Mouse (Mus musculus): Measurements from ENCODE around the gene Flcn. TPM values are rescaled to one million over a fixed set of nuclear protein-coding genes. Genes with fewer than 3 reads are reported as not detected.

The Flcn gene
- polyA plus RNA-seq, 1 experiment from 2014 or later, result 26.9 TPM

GRCm38 (mm10) chr11:59817916-59818315, 8.1 kb upstream of the Flcn start:
- Histone ChIP-seq H3K4me1 (no peaks in the 10 kb centered on the region), H3K4me3 (no peak overlapping the region), H3K36me3 (peaks cover 75% of the 10 kb centered on the region), H3K27ac (replicated peaks) (no peak overlapping the region), H3K9ac (no peak overlapping the region), H3K9me3 (no peaks in the 10 kb centered on the region), H3K4me2 (no peak overlapping the region), H3K27me3 (replicated peaks) (no peaks in the 10 kb centered on the region)
- WGBS, result 97% methylated on average over 3 of the region's 3 CpGs
- no peak for ATAC-seq (ENCODE audit: extremely low read depth, insufficient number of reproducible peaks, low FRiP score, low TSS enrichment)

- no peak overlapping the region for H3K9ac ChIP-seq
- no peak for ATAC-seq (ENCODE audit: extremely low read depth, insufficient number of reproducible peaks, low FRiP score, low TSS enrichment)
- no peaks in the 10 kb centered on the region for H3K9me3 ChIP-seq
- no peak overlapping the region for H3K4me2 ChIP-seq
- no peak overlapping the region for H3K27ac ChIP-seq (replicated peaks)
- no peaks in the 10 kb centered on the region for H3K27me3 ChIP-seq (replicated peaks)
- H3K36me3 ChIP-seq, result peaks cover 54% of the 10 kb centered on the region
- peaks cover 11% of the 10 kb centered on the region for H3K4me1 ChIP-seq
- H3K4me3 ChIP-seq, result no peak overlapping the region
- WGBS, result 83% methylated on average over 6 of the region's 6 CpGs
These were observed 5.8 kb upstream of the Flcn start for GRCm38 (mm10) chr11:59815482-59816065.

GRCm38 (mm10) chr11:59814936-59815335, 5.1 kb upstream of the Flcn start:
- Histone ChIP-seq H3K4me3 (no peak overlapping the region), H3K27me3 (replicated peaks) (no peaks in the 10 kb centered on the region), H3K36me3 (peaks cover 47% of the 10 kb centered on the region), H3K9me3 (no peaks in the 10 kb centered on the region), H3K4me1 (peaks cover 12% of the 10 kb centered on the region), H3K4me2 (no peak overlapping the region), H3K9ac (no peak overlapping the region), H3K27ac (replicated peaks) (no peak overlapping the region)
- no peak for ATAC-seq (ENCODE audit: extremely low read depth, insufficient number of reproducible peaks, low FRiP score, low TSS enrichment)
- 86% methylated on average over 6 of the region's 6 CpGs for WGBS

DNA sequence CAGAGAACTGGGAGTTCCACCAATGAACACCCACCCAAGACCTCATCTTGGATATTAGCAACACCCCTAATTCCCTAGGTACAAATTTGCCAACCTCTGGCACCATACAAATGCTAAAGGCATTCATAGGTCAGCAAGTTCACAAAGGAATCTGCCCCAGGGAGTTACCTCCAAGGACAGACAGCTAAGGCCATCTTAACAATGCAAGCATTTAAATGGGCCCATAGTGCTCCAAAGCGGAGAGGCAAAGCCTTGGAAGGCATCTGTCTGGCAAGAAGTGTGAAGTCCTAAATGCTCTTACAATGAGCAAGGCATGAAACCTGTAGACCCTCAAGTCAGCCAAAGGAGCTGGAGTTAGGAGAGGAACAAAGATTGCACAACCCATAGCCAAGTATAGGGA, 4.5 kb upstream of the Flcn start:
- Histone ChIP-seq H3K4me3 (no peak overlapping the region), H3K27ac (replicated peaks) (no peak overlapping the region), H3K4me2 (no peak overlapping the region), H3K4me1 (peaks cover 12% of the 10 kb centered on the region), H3K36me3 (peaks cover 41% of the 10 kb centered on the region), H3K9me3 (no peaks in the 10 kb centered on the region), H3K27me3 (replicated peaks) (no peaks in the 10 kb centered on the region), H3K9ac (no peak overlapping the region)
- ATAC-seq (ENCODE audit: extremely low read depth, insufficient number of reproducible peaks, low FRiP score, low TSS enrichment), result no peak
- WGBS, result 85% methylated on average over 1 of the region's 1 CpGs

DNA sequence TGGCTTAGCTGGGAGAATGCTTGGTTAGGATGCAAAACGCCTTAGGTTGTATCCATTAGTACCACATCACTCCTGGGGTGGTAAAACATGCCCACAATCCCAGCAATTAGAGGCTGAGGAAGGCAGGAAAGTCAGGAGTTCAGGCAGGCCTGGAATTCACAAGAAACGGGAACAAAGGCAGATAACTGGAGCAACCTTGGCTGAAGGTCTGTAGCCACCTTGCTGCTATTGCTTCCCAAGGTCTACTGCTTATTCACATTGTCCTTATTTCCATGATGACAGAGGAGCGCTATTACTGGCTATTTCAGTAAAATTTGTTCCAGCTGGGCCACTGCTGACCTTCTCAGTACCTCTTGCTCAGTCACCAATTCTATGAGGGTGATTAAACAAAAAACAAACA, 3.5 kb upstream of the Flcn start:
- Histone ChIP-seq H3K36me3 (peaks cover 31% of the 10 kb centered on the region), H3K27ac (replicated peaks) (no peak overlapping the region), H3K9me3 (no peaks in the 10 kb centered on the region), H3K9ac (no peak overlapping the region), H3K4me1 (peaks cover 20% of the 10 kb centered on the region), H3K4me2 (no peak overlapping the region), H3K4me3 (no peak overlapping the region), H3K27me3 (replicated peaks) (no peaks in the 10 kb centered on the region)
- no peak for ATAC-seq (ENCODE audit: extremely low read depth, insufficient number of reproducible peaks, low FRiP score, low TSS enrichment)
- 59% methylated on average over 3 of the region's 3 CpGs for WGBS

- H3K4me3 ChIP-seq, result peak overlapping the region; percentile 61; the same call in 1 of the 2 replicates
- peaks cover 27% of the 10 kb centered on the region for H3K36me3 ChIP-seq
- no peaks in the 10 kb centered on the region for H3K9me3 ChIP-seq
- no peaks in the 10 kb centered on the region for H3K27me3 ChIP-seq (replicated peaks)
- H3K4me1 ChIP-seq, result peaks cover 28% of the 10 kb centered on the region
- no peak for ATAC-seq (ENCODE audit: extremely low read depth, insufficient number of reproducible peaks, low FRiP score, low TSS enrichment)
- peak overlapping the region; percentile 21 for H3K9ac ChIP-seq
- peak overlapping the region; percentile 79 for H3K4me2 ChIP-seq
- H3K27ac ChIP-seq (replicated peaks), result 0 out of 2 replicates have a peak overlapping the region, but pooled peaks have one; percentile 96
- 54% methylated on average over 4 of the region's 4 CpGs for WGBS
These were observed 1.4 kb upstream of the Flcn start for GRCm38 (mm10) chr11:59811211-59811610.

- Histone ChIP-seq H3K9me3 (no peaks in the 10 kb centered on the region), H3K4me2 (peak overlapping the region; percentile 79), H3K36me3 (peaks cover 27% of the 10 kb centered on the region), H3K9ac (peak overlapping the region; percentile 93), H3K4me1 (peaks cover 28% of the 10 kb centered on the region), H3K4me3 (peak overlapping the region; percentile 61), H3K27ac (replicated peaks) (peak overlapping the region; percentile 96), H3K27me3 (replicated peaks) (no peaks in the 10 kb centered on the region)
- WGBS, result 56% methylated on average over 14 of the region's 14 CpGs
- no peak for ATAC-seq (ENCODE audit: extremely low read depth, insufficient number of reproducible peaks, low FRiP score, low TSS enrichment)
These were observed 803 bp upstream of the Flcn start for GRCm38 (mm10) chr11:59810480-59811158.

DNA sequence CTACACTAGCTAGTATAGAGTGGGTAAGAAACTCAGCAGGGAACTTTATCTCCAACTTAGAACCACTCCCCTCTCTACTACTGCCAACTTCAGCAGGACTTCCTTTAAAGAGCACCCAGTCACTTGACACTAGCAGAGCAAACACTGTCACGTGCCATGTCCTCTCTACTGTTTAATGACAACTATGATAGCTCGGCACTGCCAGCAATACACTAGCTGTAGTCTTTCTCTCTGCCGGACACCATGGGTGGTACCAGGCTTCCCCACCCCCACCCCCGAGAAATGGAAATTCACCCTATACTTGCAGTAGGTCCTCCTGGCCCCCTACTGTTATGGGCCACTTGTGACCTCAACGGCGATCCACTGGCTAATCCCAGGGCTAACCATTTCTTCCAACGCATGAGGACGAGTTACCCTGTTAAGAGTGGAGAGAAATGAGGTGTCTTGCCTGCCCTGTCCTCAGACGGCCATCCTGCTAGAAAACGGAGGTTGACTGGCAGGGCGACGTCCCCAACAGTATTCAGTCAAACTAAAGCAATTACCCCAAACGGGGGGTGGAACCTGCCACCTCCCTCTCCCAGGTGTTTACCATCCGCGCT, 646 bp downstream of the Flcn start:
- Histone ChIP-seq H3K9ac (peak overlapping the region; percentile 93), H3K4me1 (peaks cover 28% of the 10 kb centered on the region), H3K9me3 (no peaks in the 10 kb centered on the region), H3K27ac (replicated peaks) (peak overlapping the region; percentile 96), H3K36me3 (peaks cover 38% of the 10 kb centered on the region), H3K4me3 (peak overlapping the region; percentile 61), H3K27me3 (replicated peaks) (no peaks in the 10 kb centered on the region), H3K4me2 (peak overlapping the region; percentile 79)
- ATAC-seq (ENCODE audit: extremely low read depth, insufficient number of reproducible peaks, low FRiP score, low TSS enrichment), result peak; percentile 48
- under 1% methylated on average over 15 of the region's 15 CpGs for WGBS

- ATAC-seq (ENCODE audit: extremely low read depth, insufficient number of reproducible peaks, low FRiP score, low TSS enrichment), result no peak
- no peaks in the 10 kb centered on the region for H3K9me3 ChIP-seq
- WGBS, result 61% methylated on average over 14 of the region's 14 CpGs
- no peaks in the 10 kb centered on the region for H3K27me3 ChIP-seq (replicated peaks)
- peak overlapping the region; percentile 79 for H3K4me2 ChIP-seq
- H3K36me3 ChIP-seq, result peaks cover 46% of the 10 kb centered on the region
- H3K9ac ChIP-seq, result peak overlapping the region; percentile 93
- peaks cover 28% of the 10 kb centered on the region for H3K4me1 ChIP-seq
- H3K4me3 ChIP-seq, result peak overlapping the region; percentile 61
- H3K27ac ChIP-seq (replicated peaks), result peak overlapping the region; percentile 96
These were observed 1.5 kb downstream of the Flcn start for GRCm38 (mm10) chr11:59808170-59808960.

GRCm38 (mm10) chr11:59805656-59806055, 4.2 kb downstream of the Flcn start:
- Histone ChIP-seq H3K9me3 (no peaks in the 10 kb centered on the region), H3K4me1 (peaks cover 18% of the 10 kb centered on the region), H3K36me3 (peaks cover 73% of the 10 kb centered on the region), H3K27me3 (replicated peaks) (no peaks in the 10 kb centered on the region), H3K9ac (0 out of 2 replicates have a peak overlapping the region, but pooled peaks have one; percentile 33), H3K4me2 (no peak overlapping the region), H3K27ac (replicated peaks) (no peak overlapping the region), H3K4me3 (no peak overlapping the region)
- WGBS, result 91% methylated on average over 2 of the region's 2 CpGs
- ATAC-seq (ENCODE audit: extremely low read depth, insufficient number of reproducible peaks, low FRiP score, low TSS enrichment), result no peak

- no peaks in the 10 kb centered on the region for H3K27me3 ChIP-seq (replicated peaks)
- peaks cover 77% of the 10 kb centered on the region for H3K36me3 ChIP-seq
These were observed 4.6 kb downstream of the Flcn start for GRCm38 (mm10) chr11:59805256-59805655.

More at GRCm38 (mm10) chr11:59805256-59805655, 4.6 kb downstream of the Flcn start:
- peaks cover 16% of the 10 kb centered on the region for H3K4me1 ChIP-seq
- WGBS, result 86% methylated on average over 1 of the region's 1 CpGs
- no peak overlapping the region for H3K27ac ChIP-seq (replicated peaks)
- H3K4me3 ChIP-seq, result no peak overlapping the region
- H3K9me3 ChIP-seq, result no peaks in the 10 kb centered on the region
- no peak overlapping the region for H3K4me2 ChIP-seq
- no peak overlapping the region for H3K9ac ChIP-seq
- ATAC-seq (ENCODE audit: extremely low read depth, insufficient number of reproducible peaks, low FRiP score, low TSS enrichment), result no peak

Data from heart, embryonic 13.5 days (tissue).